Mouse (Mus musculus) bone marrow, adult 2 months (tissue): ENCODE measurements around the gene Ss18l1. TPM values are rescaled to one million over a fixed set of nuclear protein-coding genes. Genes with fewer than 3 reads are reported as not detected.

Experiments used
- H3K27ac ChIP-seq: fragments of 200-500 bp; 2 replicates; pipeline ENCODE4 v1.5.1; 2012; ENCODE audit warnings: low read depth, mild to moderate bottlenecking, control low read depth, inconsistent platforms, low read length; ENCODE audit not compliant: control insufficient read depth, poor library complexity, insufficient read depth
- H3K4me1 ChIP-seq: fragments of 200-500 bp; 2 replicates; pipeline ENCODE4 v1.6.1; 2011; ENCODE audit warnings: low read length; ENCODE audit not compliant: control insufficient read depth, insufficient read depth
- H3K4me3 ChIP-seq: fragments of 200-500 bp; replicated peaks from 2 replicates; pipeline ENCODE3; 2011; ENCODE audit warnings: mild to moderate bottlenecking, low read depth, low read length, control low read depth; ENCODE audit not compliant: control insufficient read depth
- CTCF ChIP-seq: fragments of 200-500 bp; IDR thresholded peaks from 2 replicates; pipeline ENCODE4 v1.5.1; 2011; ENCODE audit warnings: low read length, control low read depth; ENCODE audit not compliant: control insufficient read depth, insufficient read depth
- POLR2A ChIP-seq: fragments of 200-500 bp; IDR thresholded peaks from 2 replicates; pipeline ENCODE4 v1.6.1; 2011; ENCODE audit warnings: low read depth, mild to moderate bottlenecking, control low read depth, low read length, borderline replicate concordance; ENCODE audit not compliant: control insufficient read depth
- WGBS: fragments of 180-500 bp; shearing (Covaris S2); methylation state at CpG from one replicate; pipeline ENCODE4 v1.1.7; 2018; 5-methylcytosine and 5-hydroxymethylcytosine counted together
- polyA plus RNA-seq: library from polyadenylated mRNA; stranded (reverse); fragments of >200 nt; gene quantifications from 2 replicates; pipeline ENCODE4 v1.2.4, GENCODE M21; 2011; ENCODE audit warnings: low replicate concordance; ENCODE audit not compliant: missing spikeins, insufficient read depth, insufficient read length

The Ss18l1 gene
- polyA plus RNA-seq, 1 experiment: 1.9 TPM

DNA sequence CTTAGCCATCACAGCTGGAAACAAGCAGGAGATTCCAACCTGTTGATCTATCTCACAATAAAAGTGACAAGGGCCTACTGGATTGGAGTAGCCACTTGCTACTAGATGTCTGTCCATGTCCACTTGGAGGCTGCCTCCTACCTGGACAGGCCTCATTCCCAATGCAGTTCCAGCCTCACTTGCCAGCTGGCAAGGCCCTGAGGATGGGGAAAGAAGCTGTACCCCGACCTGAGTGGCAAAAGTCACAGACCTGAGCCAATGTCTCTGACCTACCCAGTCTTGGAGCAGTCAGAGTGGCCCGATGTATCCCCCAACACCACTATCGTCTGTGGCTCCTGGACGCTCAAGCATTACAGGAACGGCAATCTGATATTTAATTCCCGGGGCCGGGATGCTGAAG lies 28.6 kb upstream of the Ss18l1 start:
- 87% methylated on average over 7 of the region's 7 CpGs for WGBS
- Histone ChIP-seq H3K4me3 (no peak overlapping the region), H3K27ac (no peak overlapping the region), H3K4me1 (no peaks in the 10 kb centered on the region)
- TF ChIP-seq CTCF: no peak
- no peak for TF ChIP-seq POLR2A

DNA sequence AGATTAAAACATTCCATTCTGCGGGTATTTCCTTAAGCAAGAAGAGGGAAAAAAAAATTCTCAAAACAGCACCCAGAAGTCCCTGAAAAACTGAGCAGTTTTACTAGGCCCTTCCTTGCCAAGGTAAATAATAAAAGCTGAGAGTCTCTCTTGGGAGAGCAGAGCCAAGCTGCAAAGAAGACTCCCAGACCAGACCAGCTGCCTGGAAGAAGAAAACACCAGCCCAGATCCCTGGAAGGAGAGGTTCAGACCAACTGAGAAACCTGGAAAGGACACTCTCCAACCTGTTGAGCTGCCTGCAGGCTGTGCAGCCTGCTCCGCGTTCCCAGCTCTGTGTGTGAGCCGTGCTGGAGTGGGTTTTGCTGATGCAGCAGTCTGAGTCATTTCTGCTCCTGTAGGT lies 24.7 kb upstream of the Ss18l1 start:
- TF ChIP-seq CTCF (no peak), POLR2A (no peak)
- Histone ChIP-seq H3K4me3 (no peak overlapping the region), H3K4me1 (no peaks in the 10 kb centered on the region), H3K27ac (no peak overlapping the region)
- 83% methylated on average over 4 of the region's 4 CpGs for WGBS

DNA sequence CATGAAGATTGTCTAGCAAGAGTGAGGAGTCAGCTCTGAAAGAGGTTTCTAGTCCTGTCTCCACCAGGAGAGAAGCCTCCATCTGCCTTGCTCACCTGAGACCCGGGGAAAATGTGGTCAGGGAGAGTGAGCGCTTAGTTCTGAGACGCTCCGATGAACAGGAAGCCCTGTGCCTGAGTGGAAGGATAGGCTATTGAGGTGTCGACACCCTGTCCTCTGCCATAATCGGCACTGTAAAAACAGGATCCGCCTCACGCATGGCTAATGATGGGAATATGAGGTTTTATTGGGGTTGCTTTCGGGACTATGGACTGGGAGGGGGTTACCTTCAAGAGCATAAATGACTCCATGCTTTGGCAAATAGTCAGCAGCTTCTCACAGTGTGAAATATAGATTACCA lies 23.7 kb upstream of the Ss18l1 start:
- no peak for TF ChIP-seq CTCF
- Histone ChIP-seq H3K4me1 (no peaks in the 10 kb centered on the region), H3K27ac (no peak overlapping the region), H3K4me3 (no peak overlapping the region)
- 78% methylated on average over 9 of the region's 9 CpGs for WGBS

GRCm38 (mm10) chr2:180020091-180020661 lies 22.1 kb upstream of the Ss18l1 start:
- no peak overlapping the region for H3K27ac ChIP-seq
- TF ChIP-seq CTCF: no peak
- TF ChIP-seq POLR2A: no peak
- 86% methylated on average over 7 of the region's 7 CpGs for WGBS
- H3K4me3 ChIP-seq: no peak overlapping the region
- H3K4me1 ChIP-seq: no peaks in the 10 kb centered on the region

DNA sequence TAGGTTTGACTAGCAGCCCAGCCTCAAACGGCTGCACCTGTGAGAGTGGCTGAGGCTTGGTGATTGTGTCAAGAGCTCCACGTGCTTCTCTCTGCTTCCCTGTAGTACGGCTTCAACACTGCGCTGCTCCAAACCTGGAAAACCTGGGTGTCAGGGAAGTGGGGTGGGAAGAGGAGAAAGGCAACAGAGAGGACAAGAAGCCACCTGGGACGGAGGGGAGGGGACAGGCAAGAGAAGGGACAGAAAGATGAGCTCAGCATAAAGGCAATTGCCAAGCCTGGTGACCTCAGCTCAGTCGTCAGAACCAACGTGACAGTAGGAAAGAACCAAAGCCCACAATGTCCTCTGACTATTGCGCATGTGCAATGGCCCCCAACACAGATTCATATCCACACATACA lies 21.4 kb upstream of the Ss18l1 start:
- Histone ChIP-seq H3K4me3 (no peak overlapping the region), H3K4me1 (no peaks in the 10 kb centered on the region; the same call in 1 of the 2 replicates), H3K27ac (no peak overlapping the region)
- 73% methylated on average over 8 of the region's 8 CpGs for WGBS
- TF ChIP-seq CTCF (no peak), POLR2A (no peak)

- 63% methylated on average over 6 of the region's 6 CpGs for WGBS
- Histone ChIP-seq H3K4me1 (no peaks in the 10 kb centered on the region; the same call in 1 of the 2 replicates), H3K4me3 (no peak overlapping the region), H3K27ac (no peak overlapping the region)
- TF ChIP-seq POLR2A (no peak), CTCF (no peak)
Observed at GRCm38 (mm10) chr2:180022751-180023150, 19.6 kb upstream of the Ss18l1 start.

- H3K4me3 ChIP-seq: peak within 1 kb of the TSS; percentile 92
- H3K27ac ChIP-seq: peak within 1 kb of the TSS; percentile 92
Observed at GRCm38 (mm10) chr2:180024401-180025098, 17.8 kb upstream of the Ss18l1 start, which contains the start of gene Lsm14b. TSS of gene Lsm14b (plus strand) at chr2:180024987.

GRCm38 (mm10) chr2:180025135-180025860 lies 17.0 kb upstream of the Ss18l1 start:
- Histone ChIP-seq H3K27ac (peak overlapping the region; percentile 92), H3K4me1 (peaks cover 2% of the 10 kb centered on the region; the same call in 1 of the 2 replicates), H3K4me3 (peak overlapping the region; percentile 92)
- TF ChIP-seq CTCF (no peak), POLR2A (no peak)
- under 1% methylated on average over 84 of the region's 84 CpGs for WGBS

More at GRCm38 (mm10) chr2:180024401-180025098, 17.8 kb upstream of the Ss18l1 start, which contains the start of gene Lsm14b:
- H3K4me1 ChIP-seq: peaks cover 2% of the 10 kb centered on the region; the same call in 1 of the 2 replicates
- TF ChIP-seq POLR2A: peak; percentile 67; the same call in 1 of the 2 replicates
- no peak for TF ChIP-seq CTCF
- WGBS: 1% methylated on average over 80 of the region's 80 CpGs
